Mouse (Mus musculus) adipocyte (in vitro differentiated cells): ENCODE results near the gene Rhno1.
A peak's percentile ranks its signal among the peaks of the same experiment; 100 is the strongest.
"Not testable (repeated sequence)": the region's sequence is repeated elsewhere in the genome, so short reads cannot be mapped to it uniquely, and the experiment has no call there.

Source experiments
- DNase-seq: peaks from one replicate; pipeline ENCODE4 v3.0.0-alpha.2; 2016; ENCODE audit warnings: low spot score

Rhno1 gene

DNA sequence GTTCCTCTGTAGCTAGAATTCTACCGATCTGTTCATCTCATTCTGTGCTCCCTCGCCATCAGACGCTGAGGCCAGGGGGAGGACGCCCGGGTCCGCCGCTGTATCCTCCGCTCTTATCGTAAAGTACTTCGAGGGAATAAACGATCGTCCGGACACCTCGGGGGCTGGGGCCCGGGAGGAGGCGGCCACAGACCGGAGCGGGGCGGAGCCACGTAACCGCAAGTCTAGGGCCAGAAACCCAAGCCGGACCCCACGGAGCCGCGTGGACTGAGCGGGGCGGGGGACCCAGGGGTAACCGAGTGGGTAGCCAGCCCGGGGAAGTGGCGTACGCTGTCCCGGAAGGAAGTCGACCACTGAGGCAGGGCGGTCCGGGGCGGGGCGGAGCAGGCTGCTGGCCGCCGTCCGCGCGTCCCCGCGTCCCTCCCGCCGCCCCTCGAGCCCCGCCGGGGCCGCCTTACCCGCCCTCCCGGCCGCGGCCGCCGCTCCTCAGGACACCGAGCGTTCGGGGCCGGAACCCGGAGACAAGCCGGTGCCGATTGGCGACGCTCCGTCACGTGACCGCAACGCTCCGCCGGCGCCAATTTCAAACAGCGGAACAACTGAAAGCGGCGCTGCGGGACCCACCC lies at the start of gene Rhno1, which contains the start of gene Foxm1:
Rhno1 (minus strand) TSS at position 531 of the 626 bp plus-strand sequence.
Foxm1 (plus strand) TSS at position 587 of the 626 bp plus-strand sequence.
- peak; percentile 84 for DNase-seq

DNA sequence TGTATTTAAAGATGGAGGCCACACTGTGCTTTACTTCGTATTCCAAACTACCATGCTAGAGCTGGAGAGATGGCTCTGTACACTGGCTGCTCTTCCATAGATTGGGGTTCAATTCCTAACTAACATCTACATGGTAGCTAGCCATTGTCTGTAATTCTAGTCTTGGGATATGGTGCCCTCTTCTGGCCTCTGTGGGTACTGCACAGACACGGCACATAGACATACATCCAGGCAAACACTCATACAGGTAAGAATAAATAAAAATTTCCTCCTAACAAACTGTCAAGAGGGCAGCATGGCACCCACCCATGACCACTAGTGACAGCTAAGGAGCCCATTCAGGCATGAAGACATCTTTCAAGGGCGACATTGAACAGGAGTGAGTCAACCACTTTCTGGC lies 48.4 kb upstream of the Rhno1 start:
- DNase-seq = peak; percentile 87

DNA sequence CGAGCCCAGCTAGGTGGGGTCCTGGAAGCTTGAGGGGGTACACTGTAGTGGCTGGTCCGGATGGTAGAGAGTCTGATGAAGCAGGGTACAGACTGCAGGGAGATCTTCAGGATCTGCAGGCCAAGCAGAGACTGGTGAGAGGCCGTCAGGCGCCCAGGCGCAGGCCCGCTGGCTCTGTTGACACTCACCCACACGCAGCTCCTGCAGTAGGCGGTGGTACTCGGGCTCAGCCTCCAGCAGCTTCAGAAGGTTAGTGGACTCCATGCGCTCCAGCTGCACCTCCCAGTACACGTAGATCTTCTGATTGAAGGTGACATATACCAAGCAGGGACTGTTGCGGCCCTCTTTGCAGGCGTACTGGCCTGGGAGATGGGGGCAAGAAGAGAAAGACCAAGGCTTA lies 47.6 kb upstream of the Rhno1 start:
- no peak for DNase-seq

DNA sequence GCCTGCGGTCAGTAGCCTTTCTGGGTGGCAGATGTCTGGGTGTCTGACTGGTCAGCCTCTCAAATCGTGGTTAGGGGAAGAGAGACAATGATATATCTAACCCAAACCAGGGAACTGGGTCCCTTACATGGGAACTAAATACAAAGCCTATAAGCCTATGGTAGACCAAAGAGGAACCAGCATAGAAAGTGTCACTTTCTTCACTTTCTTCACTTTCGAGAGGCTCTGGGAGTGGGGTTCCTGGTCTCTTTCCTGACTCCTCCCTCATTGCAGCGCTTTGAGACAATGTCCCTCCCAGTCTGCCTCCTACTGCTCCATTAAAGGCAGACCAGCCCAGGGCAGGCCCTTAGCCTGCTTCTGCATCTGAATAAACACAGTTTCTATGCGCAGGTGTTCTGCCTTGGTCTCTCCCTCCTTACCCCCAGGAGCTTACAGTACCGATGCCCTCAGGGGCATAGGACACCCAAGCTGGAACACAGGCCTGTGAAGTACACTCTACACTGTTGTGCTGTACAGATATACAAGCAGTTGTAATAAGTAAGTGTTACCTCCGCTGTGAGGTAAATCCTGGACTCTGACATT lies 45.9 kb upstream of the Rhno1 start:
- DNase-seq = no peak

DNA sequence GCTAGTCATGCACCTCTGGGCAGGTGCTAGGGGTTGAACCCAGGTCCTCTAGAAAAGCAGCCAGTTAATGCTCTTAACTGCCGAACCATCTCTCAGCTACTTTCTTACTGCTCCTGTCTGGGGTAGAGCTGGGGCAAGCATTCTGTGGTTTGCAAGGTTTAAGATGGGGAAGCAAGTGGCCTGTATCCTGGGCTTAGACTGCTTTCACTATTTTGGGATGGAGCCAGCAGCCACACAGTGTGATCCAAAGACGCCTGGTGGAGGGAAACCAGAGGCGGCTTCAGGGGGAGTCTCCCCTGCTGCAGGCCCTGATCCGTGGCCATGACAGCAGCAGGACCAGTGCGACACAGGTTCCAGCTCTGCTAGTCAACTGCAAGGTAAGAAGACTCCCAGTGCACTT lies 42.0 kb upstream of the Rhno1 start:
- DNase-seq = no peak

DNA sequence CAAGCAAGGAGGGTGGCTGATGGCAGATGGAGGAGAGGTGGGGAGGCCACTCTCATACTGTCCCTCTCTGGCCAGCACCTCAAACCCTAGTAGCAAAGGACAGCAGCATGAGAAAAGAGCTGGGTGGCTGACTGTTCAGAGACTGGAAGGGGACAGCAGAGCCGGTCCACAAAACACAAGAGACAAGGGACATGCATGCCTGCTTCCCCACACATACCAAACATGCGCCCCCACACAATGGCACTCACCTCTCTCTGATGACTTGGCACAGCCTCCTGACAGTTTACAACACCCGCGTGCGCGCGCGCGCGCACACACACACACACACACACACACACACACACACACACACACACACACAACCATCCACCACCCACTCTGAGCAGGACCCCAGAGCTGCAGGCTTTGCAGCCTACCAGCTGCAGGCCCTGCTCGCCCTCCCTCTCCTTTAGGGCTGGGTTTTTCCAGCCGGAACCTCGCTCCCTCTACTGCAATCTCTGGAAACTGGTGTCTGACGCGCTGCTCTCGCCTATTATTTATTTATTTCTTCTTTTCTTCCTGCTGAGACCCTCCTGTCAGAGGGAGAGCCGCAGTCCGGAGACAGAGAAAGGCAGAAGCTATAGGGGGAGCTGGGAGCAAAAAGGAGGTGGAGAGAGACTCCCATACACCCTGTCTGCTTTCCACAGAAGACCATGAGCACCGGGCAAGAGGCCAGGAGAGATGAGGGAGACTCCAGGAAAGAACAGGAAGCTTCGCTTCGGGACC lies 36.9 kb upstream of the Rhno1 start:
- DNase-seq = no peak

DNA sequence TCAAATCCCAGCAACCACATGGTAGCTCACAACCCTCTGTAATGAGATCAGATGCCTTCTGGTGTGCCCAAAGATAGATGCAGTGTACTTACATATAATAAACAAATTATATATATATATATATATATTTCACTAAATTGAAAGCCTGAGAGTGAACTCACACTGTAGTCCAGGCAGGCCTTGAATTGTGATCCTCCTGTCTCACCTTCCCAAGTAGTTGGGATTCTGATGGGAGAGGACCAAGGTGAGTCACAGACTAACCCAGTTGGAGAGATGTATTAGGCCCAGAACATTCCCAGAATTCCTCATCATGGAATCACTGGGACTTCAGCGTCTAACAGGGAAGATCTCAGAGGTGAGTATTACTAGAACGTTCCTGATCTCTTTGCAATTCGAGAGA lies 36.3 kb upstream of the Rhno1 start, which contains the start of gene Nrip2:
Nrip2 (plus strand) TSS at position 301 of the 400 bp plus-strand sequence.
- DNase-seq = no peak

DNA sequence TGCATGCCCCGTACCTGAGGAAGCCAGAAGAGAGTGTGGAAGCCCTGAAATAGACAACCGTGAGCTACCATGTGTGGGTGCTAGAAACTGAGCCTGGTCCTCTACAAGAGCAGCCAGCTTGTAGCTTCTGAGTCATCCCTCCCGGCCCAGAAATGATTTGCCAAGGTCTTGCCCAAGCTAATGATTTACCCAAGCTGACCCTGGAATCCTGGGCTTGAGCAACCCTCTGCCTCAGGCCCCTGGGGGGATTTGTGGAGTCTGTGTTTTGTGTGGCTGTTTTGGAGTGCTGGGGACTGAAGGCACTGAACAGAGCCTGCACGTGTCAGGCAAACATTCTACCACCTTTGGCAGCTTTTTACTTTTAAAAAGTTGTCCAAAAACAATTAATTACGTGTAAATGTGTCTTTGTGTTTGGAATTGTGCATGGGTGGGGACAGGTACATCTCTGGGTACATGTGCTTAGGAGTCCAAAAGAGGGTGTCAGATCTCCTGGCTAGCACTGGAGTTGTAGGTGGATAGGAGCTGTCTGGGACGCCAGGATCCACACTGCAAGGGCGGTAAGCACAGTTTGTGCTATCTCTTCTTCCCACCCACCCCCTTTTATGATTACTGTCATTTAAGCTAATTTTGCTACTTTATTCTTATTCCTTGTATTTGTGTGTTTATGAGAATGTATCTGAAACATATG lies 35.0 kb upstream of the Rhno1 start:
- DNase-seq = peak; percentile 67

DNA sequence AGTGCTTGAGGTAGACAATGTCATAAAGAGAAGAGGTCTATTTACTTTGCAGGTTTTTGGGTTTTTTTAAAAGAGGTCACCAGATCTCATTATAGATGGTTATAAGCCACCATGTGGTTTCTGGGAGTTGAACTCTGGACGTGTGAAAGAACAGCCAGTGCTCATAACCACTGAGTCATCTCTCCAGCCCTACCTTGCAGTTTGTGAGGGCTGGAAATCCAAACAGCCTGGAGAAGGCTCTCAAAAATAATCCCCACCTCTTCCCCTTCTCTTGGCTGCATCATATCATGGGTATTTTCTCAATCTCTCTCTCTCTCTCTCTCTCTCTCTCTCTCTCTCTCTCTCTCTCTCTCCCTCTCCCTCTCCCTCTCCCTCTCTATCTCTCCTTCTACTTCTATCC lies 28.0 kb upstream of the Rhno1 start:
- DNase-seq = no peak

DNA sequence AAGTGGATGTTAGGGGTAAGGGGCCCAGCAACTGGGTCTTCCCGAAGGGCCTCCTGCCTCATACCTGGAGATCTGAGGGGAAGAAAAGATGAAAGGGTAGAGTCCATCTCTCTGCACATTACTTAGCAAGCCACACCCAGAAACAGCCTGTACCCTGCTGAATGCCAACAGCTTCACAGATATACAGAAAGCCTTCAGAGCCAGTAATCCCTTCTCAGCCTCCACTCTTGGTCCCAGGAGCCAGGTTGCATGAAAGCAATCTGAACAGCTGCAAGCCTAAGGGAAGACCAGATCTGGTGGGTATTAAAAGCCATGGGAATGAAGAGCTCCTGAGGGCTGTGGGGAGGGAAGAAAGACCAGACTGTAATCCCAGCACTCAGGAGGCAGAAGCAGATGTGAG lies 26.5 kb upstream of the Rhno1 start:
- no peak for DNase-seq

DNA sequence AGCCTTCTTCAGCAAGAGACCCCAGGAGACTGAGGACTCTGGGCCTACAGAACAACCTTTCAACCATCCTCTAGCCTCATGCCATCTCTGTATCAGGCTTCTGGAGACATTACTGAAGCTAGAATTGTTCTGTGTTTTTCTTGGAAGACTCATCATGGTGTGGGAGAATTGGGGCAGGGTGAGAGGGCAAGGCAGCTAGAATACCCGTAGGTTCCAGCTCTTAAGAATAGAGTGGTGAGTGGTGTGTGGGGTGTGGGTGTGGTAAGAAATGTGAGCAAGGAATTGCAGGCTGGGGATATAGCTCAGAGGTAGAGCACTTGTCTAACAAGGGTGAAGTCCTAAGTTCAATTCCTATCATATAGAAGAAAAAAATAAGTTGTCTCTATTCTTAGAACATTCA lies 22.3 kb upstream of the Rhno1 start:
- peak; percentile 38 for DNase-seq

DNA sequence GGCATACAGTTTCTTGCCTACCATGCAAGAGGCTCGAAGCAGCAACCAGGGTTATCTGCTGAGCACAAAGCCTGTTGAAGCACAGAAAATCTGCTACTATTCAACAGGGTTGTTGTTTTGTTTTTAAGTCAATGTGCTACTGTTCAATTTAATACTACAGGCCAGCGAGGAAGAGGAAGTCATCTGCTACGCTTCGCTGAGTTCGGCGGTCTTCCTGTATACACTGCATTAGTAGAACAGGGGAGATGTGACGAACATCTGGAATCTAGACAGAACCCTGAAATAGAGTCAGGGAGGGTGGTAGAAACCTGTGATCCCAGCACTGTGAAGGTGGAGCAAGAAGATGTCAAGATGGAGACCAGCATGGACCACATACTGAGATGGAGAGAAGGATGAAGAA lies 21.0 kb upstream of the Rhno1 start:
- DNase-seq = no peak

DNA sequence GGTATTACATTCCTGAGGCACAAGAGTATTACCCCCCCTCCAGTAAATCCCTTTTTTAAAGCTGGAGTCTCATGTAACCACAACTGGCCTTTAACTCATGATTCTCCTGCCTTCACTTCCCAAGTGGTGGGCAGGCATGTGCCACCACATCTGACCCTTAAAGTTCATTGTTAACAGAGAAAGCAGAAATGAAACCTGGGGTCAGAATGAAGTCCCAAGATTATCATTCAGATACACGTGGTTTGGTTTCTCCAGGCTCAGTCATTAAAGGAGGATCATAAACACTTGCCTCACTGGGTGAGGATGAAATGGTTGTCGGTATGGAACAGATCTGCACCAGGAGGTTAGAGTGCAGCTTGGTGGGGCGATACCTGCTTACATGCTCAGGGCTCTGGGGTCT lies 18.5 kb upstream of the Rhno1 start:
- DNase-seq = no peak

DNA sequence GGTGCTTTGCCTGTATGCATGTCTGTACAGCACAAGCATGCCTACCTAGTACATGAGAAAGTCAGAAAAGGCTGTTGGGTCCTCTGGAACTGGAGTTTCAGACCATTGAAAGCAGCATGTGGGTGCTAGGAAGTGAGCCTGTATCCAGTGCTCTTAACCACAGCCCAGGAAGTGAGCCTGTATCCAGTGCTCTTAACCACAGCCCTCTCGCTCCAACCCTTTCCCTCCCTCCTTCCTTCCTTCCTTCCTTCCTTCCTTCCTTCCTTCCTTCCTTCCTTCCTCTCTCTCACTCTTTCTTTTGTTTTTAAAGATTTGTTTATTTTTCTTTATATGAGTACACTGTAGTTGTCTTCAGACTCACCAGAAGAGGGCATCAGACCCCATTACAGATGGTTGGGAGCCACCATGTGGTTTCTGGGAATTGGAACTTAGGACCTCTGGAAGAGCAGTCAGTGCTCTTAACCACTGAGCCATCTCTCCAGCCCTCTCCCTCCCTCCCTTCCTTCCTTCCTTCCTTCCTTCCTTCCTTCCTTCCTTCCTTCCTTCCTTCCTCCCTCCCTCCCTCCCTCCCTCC lies 18.0 kb upstream of the Rhno1 start:
- DNase-seq = not testable (repeated sequence)

DNA sequence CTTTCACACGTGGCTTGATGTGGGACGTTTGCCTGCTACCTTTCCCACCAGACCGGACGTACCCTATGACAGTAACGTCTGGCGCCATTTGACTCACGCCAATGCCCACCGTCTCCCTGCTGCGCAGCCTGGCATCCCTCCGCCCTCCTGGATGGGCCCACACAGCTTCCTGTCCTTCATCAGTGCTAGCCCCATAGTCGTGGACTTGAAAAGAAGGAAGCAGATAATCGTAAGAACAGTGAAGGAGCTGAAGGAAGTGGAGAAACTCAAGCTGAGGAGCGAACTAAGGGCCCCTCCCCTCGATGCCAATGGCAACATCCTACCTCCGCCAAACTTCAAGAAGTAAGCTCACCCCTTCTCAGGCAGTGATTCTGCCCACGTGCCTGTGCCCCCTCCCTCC lies 16.9 kb upstream of the Rhno1 start:
- DNase-seq = no peak

DNA sequence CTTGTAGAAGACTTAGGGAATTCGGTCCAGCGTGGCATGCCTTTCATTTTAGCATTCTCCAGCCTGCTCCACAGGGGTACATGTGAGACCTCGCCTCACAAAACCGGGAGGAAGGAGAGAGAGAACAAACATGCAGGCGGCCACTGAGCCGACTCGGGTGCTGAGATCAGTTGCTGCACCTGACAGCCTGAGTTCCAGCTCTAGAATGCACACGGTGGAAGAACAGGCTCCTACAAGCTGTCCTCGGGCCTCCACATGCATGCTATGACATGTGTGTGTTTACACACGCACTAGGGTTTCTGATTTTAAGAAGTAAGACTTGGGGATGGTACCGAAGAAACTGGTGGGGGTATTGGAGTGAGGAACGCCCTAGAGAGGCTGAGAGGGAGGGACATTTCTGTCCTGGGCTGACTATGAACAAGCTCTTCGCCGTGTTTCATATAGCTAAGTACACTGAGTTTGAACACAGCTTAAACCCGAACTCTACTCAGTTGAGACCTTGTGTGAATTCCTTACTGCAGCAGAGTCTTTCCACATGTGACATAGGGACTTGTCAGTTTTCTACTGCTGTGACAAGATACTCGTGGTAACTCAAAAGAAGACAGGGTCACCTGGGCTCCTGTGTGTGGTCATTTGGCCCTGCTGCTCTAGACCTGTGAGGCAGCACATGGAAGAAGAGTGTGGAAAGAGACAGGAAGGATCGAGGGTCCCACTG lies 13.8 kb upstream of the Rhno1 start:
- DNase-seq = no peak

DNA sequence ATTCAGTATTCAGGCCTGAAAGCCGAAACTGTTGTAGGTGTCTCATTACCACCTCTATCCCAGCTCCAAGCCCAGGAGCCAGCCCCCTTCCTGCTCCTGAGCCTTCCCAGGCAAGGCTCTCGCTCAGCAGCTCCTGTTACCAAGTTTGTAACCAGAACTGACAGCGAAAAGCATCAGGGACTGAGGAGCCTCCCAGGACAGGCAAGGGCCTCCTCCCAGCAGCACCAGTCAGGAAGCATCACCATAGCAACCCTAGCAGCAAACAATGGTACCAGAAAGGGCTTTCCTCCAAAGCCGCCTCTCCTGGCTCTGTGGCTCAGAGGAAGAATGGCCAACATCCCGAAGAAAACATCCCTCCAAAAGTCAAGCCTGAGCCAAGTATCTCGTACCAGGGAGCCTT lies 12.5 kb upstream of the Rhno1 start, which contains the start of the genes Tex52 and Gm44596:
Tex52 (plus strand) TSS at position 265 of the 400 bp plus-strand sequence.
Gm44596 (plus strand) TSS at position 312 of the 400 bp plus-strand sequence.
- no peak for DNase-seq

DNA sequence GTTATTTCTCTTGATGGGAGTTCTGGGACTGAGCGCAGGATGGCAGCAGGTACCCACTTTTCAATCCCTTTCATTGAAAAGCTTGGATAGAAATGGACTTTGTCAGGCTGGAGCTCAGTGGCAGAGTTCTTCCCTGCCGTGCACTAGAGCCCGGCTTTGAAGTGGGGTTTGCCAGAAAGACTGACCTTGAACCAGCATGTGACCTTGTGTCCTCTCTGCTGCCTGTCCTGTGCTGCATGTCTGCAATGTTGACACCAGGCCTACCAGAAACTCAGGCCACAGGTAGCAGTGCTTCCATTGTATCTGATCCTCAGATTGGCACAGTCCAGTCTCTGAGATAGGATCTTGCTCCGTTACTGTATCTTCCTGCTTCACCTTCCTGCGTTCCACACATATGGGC lies 7.3 kb upstream of the Rhno1 start:
- DNase-seq = no peak

DNA sequence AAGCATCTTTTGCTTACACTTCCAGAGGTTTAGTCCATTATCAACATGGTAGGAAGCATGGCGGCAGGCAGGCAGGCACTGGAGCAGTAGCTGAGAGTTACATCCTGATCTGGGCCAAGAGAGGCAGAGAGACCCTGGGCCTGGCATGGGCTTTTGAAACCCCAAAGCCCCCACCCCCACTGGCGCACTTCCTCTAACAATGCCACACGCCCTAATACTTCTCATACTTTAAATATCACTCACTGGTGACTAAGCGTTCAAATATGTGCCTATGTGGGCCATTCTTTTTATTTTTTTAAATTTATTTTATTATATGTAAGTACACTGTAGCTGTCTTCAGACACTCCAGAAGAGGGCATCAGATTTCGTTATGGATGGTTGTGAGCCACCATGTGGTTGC lies 3.8 kb upstream of the Rhno1 start:
- no peak for DNase-seq

DNA sequence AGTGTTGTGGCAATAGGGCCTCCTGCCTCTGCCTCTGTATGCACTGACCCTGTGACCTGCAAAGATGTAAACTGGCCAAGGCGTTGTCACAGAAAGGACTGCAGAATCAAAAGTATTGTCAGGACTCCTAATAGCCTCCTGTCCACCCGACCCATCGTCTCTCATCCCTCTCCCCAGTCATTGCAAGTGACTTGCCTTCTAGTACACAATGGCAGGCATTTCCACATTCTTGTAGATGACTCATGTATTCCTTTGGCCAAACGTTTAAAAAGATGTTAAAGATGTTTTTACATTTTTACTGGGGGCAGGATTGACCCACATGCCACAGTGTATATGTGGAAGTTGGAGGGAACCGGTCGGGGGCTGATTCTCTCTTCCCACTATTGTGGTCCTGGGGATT lies 2.0 kb upstream of the Rhno1 start:
- DNase-seq = peak; percentile 30

DNA sequence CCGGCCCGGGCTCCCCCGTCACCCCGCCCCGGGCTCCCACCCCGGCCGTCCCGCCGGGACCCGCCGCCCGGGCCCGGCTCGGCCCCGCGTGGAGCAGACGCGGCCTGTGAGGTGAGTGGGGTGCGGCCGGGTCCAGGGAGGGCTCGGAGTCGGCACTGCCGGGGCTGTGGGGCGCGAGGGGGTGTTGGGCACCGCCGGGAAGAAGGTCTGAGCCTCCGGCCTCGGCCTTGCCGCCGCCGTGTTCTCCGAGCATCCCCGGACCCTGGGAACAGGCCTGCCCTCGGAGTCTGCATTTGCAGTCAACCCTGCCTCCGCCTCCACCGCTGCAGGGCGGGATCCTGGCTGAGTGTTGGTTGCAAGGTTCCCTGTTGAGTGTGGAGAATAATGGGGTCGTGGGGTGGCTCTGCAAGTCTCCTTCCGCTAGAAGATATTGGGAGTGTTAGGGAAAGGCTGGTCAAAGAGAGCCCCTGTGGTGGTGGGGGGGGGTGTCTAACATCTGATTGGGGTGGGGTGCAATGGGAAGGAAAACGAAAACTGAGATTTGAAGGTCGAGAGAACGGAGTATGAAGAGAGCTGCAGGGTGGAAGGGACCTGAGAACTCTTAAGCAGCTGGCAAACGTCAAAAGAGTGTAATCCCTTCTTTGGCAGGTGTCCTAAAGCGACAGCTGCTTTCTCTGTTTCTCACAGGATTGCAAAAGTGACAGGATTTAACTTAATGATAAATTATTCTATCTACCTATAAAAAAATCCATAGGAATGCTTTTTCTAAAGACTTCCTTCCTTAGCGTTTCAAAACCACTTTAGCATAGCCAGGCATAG lies 505 bp upstream of the Rhno1 start:
- peak; percentile 42 for DNase-seq
